25 mouse cellular contexts compared by ENCODE assay signal in genomic region chr13:35760372-35760771, GRCm38 (mm10).
"Had no signal": no experiment of that assay in that cellular context is flagged by ENCODE, and none has a peak within 500 bp of the region (broad histone marks: within the 10 kb centered on the region; RNA-seq: fewer than 3 reads in every experiment).

No protein-coding gene starts in this region.

- DNase-seq: gastrocnemius, postnatal 14 days; gastrocnemius, postnatal 36 days; heart, adult 11 months; heart, adult 2 months; heart, postnatal 14 days; heart, postnatal 36 days; kidney, adult 18-20 months; kidney, adult 9 months; kidney, postnatal 25 days; kidney, postnatal 4 days; liver; liver, embryonic 13.5 days had no signal

- H3K27ac ChIP-seq: heart, adult 2 months; heart, embryonic 13.5 days; heart, embryonic 15.5 days; hindbrain, embryonic 13.5 days; intestine, embryonic 15.5 days; kidney, embryonic 15.5 days; kidney, postnatal 0 days; layer of hippocampus, adult 2 months; left cerebral cortex, adult 2 months; limb, embryonic 10.5 days; limb, embryonic 12.5 days; liver, embryonic 13.5 days; liver, embryonic 15.5 days had no signal

- H3K9me3 ChIP-seq: heart, embryonic 13.5 days; heart, embryonic 15.5 days; intestine, embryonic 15.5 days; kidney, embryonic 15.5 days; limb, embryonic 10.5 days; limb, embryonic 12.5 days; liver, embryonic 13.5 days; liver, embryonic 15.5 days had no signal

- H3K4me3 ChIP-seq: heart, adult 2 months; heart, embryonic 13.5 days; heart, embryonic 15.5 days; hindbrain, embryonic 13.5 days; intestine, embryonic 15.5 days; kidney, embryonic 15.5 days; layer of hippocampus, adult 2 months; left cerebral cortex, adult 2 months; limb, embryonic 10.5 days; limb, embryonic 12.5 days; liver, embryonic 13.5 days; liver, embryonic 15.5 days had no signal

- H3K4me2 ChIP-seq: heart, embryonic 11.5 days; heart, embryonic 13.5 days; heart, embryonic 15.5 days; hindbrain, embryonic 13.5 days; intestine, embryonic 15.5 days; kidney, embryonic 15.5 days; limb, embryonic 12.5 days; liver, embryonic 11.5 days; liver, embryonic 13.5 days; liver, embryonic 15.5 days had no signal

- H3K36me3 ChIP-seq: heart, embryonic 13.5 days; heart, embryonic 15.5 days; hindbrain, embryonic 13.5 days; intestine, embryonic 15.5 days; kidney, embryonic 15.5 days; limb, embryonic 10.5 days; limb, embryonic 12.5 days had no signal

- H3K9ac ChIP-seq: heart, embryonic 13.5 days; heart, embryonic 15.5 days; hindbrain, embryonic 13.5 days; intestine, embryonic 15.5 days; kidney, embryonic 15.5 days; limb, embryonic 12.5 days; liver, embryonic 13.5 days; liver, embryonic 15.5 days had no signal

- H3K27me3 ChIP-seq: heart, embryonic 13.5 days; heart, embryonic 15.5 days; hindbrain, embryonic 13.5 days; intestine, embryonic 15.5 days; kidney, embryonic 15.5 days; limb, embryonic 12.5 days; liver, embryonic 13.5 days; liver, embryonic 15.5 days had no signal
